Mouse (Mus musculus): Measurements from ENCODE around the gene Adcy2. TPM values are rescaled to one million over a fixed set of nuclear protein-coding genes. Genes with fewer than 3 reads are reported as not detected.

Gene Adcy2
- total RNA-seq, 1 experiment from 2014 or later: 0.52 TPM

DNA sequence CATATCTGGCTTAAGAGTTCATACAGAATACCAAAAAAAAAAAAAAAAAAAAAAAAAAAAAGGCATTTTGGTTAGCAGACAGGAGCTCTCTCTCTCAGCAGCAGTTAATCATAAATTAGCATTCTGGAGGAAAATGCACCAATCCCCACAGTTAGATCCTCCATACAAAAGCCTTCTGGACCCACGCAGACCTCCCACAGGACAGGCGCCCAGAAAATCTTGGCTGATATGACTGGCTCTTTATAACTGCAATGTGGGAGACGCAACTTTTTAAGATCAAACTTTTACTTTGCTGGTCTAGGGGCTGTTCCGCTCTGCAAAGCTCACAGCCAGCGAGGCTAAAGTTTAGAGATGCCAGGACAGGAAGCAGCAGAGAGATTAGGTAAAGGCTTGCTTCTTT, 37.8 kb downstream of the Adcy2 start:
- no peak for DNase-seq

DNA sequence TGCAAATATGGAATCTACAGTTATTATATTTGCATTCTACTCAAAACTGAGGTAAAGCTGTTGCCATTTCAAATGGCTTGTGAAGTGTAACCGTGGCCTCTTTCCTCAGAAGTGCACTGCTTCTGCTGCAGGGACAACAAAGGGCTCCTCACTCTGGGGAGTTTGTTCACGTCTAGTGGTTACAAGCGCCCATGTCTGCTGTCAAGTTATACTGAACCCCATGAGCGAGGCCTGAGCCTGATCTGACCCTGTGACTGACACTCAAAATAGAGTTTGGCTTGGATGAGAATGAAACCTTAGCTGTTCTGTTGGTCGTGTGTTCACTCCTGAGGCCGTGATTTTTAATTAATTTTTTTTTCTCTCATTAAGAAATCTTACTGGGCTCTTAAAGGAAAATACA, 38.8 kb downstream of the Adcy2 start:
- no peak for DNase-seq

DNA sequence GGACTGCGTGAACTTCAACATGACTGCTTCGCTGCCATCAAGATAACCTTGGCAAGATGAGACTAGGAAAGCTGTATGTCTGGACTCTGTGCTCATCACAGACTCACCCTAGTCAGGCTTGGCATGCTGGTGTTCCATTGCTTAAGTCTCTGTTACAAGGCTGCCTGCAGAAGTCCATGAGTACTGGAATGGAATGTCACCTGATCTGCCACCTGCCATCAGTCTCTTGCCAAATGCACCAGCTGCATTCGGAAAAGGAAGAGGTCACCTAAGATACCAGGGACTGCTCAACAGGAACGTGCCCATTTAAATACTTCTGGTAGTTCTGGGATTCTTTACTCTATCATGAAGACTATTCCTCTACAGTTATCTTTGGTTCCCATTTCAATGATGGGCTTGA, 39.9 kb downstream of the Adcy2 start:
- DNase-seq: no peak

DNA sequence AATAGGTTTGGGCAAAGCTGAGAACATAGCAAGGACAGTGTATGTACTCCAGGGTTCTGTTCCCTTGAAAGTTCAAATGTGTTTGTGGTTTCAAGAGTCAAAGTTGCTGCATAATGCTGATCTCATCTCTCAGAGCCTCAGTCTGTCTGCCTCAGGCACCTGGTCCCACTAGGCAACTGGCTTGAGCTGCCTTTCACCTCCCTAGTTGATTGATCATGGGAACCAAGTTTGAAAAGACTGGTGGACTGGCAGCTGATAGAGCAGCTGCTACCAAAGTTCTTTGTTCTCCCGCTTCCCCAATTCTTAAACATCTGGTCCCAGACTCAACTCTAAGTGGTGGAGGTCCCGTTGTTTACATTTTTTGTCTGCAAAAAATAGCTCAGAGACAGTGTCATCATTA, 56.6 kb downstream of the Adcy2 start:
- DNase-seq: no peak

DNA sequence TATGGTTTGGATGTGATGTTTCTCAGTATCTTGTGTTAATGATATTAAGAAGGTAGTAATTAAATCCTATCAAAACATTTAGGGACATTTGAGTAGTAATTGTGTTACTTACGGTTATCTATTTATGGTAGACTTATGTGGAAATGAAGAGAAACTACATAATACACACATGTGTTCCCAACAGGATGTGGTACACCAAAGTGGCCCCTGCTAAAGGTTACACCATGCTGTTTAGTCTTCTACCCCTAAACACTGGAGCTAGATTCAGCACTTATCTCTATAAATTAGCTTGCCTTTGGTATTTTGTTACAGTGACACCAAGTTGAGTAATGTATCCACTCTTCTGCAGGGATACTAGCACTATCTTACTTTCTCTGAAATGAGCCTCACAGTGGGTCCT, 57.9 kb downstream of the Adcy2 start:
- DNase-seq: no peak

DNA sequence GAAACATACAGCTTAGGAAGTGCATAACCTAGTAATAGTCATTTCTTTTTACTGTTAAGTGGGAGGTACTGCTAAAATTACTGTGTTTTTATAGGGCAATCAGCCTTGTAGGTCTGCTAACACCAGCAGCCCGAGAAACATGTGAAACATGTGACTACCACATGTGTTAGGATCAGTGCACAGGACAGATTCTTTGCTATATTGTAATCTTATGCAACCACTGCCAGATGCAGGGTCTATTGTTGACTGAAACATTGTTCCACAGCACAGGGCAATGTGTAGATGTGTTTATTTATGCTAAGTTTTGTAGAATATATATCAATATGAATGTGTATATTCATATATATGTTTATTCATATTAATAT, 67.1 kb downstream of the Adcy2 start:
- DNase-seq: no peak

DNA sequence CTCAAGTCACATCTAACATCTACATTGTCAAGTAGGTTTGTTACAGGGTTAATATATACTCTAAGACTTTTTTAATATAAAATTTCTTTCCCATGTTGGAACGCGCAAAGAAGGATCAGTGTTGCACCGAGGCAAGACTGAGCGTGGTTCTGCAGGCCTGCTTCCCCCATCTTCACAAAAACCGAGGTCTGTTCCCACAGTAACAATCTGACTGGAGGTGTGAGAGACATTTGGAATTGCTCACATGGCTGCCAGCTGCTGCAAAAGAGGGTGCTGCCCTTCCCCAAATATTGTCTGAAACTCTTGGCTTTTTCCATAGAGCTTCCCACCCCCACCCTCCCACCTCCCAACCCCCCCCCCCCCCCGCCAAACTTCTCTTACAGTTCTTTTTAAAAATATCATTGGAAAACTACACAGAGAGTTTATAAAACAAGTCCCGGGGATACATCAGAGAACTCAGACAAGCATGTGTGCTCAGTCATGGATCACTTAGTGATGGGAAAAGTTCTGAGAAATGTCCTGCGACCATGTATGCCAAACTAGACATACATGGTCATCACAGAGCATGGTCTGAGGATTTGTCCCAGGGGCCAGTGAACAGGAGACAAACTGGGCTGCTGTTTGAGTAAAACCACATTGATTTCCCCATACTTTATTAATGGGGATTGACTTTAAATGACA, 67.6 kb downstream of the Adcy2 start:
- DNase-seq: no peak

DNA sequence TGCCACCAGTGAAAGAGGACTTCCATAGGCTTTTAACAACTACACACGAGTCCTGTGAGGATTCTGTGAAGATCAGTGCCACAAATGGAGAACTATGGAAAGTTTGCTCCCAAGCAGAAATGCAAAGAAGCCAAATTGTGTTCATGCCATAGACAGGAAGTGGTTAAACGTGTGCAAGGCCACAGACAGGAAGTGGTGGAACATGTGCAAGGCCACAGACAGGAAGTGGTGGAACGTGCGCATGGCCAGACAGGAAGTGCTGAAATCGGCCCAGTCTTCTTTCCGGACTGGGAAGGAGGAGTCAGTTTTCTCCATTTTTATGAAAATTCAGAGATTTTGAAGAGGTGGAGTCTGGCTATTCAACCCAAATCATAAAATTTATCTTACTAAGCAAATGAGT, 70.9 kb downstream of the Adcy2 start:
- DNase-seq: no peak

DNA sequence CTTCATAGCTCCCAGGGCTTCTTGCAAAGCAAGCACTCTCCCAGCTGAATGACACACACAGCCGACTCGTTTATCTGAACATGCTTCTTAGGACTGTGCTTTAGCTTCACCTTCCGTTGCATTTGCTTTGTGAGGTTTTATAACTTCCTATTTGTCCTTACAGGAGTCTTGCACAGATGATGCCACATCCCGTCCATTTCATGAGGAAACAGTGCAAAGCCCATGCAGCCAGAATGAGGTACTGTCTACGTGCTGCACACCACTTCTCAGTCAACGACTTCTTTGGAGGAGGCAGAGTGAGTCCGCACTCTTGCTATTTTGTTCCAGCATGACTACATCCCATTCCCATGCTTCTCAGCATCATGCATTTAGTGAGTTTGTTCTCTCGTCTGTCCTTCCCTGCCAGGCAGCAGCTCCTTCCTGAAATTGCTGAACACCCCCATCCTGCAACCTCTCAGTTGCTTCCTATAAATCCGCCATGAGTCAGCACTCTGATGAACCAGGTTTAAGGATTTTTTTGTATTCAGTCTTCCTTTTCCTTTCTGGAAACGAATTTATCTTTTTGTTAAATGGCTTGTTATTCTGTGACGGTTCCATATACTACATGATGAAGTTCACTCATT, 85.6 kb downstream of the Adcy2 start:
- DNase-seq: no peak

DNA sequence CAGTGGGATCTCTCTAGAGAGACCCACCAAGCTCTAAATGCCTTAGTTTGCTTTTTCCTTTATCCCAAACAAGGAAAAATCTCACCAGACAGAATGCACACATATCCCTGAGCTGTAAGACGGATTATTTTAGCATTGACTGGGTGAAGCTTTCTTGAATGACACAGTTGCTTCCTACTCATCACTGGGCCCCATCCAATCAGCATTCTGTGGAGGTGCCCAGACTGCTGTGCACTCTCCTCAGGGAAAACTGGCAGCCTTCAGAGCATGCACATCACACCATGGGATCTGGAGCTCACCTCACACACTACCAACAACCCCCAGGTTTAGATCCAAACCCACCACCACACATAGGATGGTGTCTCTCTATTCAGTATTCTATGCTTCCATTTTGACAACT, 92.7 kb downstream of the Adcy2 start:
- DNase-seq: no peak

DNA sequence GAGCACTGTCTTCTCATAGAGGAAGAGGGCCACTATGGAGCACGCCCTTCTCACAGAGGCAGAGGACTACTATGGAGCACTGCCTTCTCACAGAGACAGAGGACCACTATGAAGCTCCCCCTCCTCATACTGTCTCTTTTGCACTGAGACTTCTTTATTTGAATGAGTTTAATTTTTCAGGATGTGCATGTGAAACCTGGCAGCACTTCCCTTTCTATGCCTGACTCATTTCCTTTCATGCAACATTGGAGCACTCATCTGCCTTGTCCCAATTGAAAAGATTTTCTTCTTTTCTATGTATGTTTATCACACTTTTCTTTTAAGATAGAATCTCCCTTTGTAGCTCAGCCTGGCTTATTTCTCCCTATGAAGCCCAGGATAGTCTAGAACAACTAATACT, 96.6 kb downstream of the Adcy2 start:
- DNase-seq: no peak

DNA sequence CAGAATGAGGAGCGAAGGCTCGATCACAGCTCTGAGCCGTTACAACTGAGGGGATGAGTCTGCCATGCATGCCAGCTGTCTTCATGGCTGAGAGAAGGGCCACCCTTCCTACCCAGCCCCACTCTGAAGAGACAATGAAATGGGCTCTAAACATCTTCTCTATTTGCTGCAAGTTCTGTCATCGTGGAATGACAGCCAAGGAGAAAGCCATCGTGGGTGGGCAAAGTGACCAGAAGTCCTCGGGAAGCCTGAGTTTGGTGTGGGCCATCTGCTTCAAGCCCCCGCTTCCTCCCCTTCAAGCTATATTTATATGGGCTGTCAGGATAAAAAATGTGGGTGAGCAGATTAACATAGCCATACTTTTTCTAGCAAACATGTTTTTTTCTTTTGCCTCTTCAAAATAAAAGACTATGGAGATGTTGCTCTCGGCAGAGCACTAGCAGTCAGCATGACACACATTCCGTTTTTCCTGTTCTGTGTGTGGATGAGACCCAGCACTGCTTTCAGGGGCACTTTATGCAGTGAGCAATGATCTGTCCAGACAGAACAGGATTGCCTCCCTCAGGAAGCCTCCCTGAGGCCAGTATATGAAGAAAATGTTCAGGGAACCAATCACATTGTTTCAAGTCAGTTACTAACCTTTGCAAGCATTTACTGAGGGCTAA, 109.3 kb downstream of the Adcy2 start:
- DNase-seq: no peak

DNA sequence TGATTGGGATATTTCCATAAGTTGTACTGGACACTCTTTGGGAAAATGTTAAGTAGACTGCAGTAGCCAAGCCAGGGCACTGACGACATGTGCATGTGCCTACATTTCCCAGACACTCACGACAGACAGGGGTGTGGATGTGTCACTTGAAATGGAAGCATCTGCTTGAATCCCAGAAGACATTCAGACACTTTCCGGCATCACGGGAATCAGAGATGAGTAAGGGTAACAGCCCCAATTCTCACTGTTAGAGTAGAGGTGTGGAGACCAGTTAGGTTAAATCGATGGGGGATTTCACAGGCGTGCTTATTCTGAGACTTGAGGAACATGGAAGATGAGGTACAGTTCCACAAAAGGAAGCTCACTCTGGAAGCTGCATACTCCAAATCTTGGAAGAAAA, 130.6 kb downstream of the Adcy2 start:
- DNase-seq: no peak

DNA sequence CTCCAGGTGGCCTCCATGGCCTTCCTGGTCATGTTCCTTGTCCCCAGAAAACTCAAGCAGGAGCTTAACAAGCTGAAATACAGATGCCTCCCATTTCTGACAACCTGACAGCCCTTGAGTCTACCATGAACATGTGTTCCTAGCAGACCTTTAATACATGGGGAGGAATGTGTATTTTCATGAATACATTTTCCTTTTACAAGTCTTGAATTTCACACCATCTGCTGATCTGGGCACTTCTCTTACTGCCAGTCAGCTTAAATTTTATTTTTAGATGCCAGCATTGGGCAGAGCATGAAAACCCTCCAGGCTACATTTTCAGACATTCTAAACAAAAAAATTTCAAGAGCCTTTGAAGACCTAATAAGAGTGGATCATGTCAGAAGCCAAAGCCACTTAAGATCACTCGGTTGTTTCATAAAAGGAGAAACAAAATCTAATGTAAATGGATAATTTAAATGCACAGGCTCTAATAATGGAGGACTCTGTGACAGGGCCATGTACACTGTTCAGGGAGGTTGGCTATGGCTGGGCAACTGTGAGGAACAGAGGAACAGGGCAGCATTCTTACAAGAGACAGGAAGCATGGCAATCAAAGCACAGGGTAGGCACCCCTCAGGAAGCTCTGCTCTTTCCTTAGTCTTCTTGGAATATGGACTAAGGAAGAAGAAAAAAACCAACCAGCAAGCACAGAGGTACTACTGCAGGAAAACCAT, 131.2 kb downstream of the Adcy2 start:
- no peak for DNase-seq

DNA sequence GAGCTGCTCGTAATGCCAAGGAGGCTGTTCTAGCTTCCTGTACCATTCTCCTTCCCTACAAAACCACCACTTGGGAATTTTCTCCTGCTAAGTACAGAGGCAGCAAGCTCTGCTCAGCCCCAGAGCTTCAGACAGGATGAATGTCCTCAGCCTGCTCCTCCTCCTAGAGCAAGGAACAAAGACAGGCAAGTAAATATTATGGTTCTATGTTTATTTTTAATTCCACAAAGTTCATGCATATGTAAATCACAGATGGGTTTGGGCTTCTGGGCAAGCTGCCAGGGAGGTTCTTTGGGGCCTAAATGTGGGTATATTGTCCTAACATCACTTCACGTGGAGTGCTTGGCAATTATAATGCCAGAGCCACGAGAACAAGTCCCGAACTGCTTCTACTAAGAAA, 139.3 kb downstream of the Adcy2 start:
- no peak for DNase-seq

DNA sequence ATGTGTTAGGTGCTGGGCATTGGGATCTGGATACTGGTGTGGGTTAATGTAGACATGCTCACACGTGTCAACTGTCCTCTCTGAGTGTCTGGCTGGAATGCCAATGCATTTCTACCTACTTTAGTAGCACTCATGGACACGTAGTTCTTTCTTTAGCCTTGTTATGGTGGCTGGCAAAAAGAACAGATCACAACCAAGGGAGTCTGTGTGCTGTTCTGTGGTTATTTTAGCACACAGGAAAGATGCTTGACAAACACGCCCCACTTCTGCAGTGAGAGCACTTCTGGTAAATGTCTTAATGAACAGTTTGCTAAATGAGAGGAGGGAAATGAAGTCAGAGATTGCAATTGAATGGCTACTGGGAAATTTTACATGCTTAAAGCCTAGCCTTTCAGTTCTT, 151.1 kb downstream of the Adcy2 start:
- no peak for DNase-seq

DNA sequence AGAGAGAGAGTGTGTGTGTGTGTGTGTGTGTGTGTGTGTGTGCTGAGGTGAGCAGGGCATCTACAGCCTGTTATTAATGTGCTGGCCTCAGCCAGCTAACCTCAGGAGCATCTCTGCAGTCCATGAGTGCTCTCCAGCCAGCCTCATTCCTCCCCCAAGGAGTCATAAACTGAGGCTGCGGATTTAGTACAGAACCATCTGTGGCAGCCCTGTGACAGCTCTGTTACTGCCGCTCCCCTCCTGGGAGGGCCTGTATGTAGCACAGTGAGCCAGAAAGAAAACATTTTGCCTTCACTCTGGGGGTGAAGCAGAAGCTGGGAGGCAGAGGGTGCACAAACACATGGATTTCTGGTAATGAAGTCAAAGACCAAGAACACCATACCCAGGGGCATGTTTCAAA, 159.8 kb downstream of the Adcy2 start:
- no peak for DNase-seq

DNA sequence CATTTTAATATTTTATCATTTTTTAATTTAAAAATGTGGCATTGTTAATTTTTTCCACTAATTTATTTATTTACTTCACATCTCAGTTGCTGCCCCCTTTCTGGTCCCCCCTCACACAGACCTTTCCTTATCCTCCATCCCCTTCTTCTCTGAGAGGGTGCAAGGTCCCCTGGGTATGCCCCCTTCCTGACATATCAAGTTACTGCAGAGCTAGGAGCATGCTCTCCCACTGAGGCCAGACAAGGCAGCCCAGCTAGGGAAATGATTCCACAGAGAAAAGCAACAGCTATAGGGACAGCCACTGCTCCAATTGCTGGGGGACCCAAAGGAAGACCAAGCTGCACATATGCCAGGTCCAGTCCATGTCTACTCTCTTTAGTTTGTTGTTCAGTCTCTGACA, 163.2 kb downstream of the Adcy2 start:
- DNase-seq: no peak

DNA sequence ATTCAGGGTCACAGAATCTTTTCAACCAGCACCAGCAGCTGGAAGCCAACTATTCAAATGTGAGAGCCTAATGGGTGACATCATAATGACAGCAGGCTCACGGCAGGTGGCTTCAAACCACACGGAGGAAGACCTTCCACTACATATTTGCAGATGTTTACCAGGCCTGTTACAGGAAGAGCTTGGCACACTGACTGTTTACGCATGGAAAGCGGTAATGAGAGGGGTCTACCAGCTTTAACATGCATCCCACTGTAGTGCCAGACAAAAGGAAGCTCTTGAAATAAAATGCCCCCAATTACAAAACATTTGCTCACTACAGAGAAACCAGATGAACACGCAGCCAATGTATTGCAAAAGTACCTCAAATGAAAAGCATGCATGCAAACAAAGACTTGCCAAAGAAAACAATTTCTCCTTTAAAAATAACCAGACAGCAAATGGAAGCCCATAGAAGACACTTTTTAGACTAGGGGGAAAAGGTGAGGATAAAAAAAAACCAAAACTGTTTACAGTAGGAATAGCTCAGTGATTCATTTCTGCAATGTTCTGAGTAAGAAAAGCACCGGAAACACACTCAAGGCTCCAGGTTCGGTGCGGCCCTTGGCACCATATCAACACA, 163.8 kb downstream of the Adcy2 start:
- DNase-seq: no peak

DNA sequence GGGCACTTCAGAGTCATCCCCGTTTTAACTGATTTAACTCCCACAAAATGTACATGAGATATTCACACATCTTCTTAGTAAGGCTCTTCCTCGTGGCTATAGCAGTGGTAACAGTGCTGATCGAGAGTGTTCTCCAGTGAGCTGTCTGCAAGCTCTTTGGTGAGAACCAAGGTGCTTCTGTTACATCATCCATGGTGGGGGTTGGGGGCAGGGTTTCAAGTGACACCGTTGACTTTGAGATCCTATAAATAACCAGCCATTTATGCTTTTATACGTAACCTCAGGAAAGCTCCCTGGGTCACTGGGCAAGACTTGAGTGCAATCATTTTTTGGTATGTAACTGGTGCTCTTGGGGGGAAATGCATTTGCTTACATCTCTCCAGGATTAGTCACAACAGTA, 167.2 kb downstream of the Adcy2 start:
- no peak for DNase-seq

DNA sequence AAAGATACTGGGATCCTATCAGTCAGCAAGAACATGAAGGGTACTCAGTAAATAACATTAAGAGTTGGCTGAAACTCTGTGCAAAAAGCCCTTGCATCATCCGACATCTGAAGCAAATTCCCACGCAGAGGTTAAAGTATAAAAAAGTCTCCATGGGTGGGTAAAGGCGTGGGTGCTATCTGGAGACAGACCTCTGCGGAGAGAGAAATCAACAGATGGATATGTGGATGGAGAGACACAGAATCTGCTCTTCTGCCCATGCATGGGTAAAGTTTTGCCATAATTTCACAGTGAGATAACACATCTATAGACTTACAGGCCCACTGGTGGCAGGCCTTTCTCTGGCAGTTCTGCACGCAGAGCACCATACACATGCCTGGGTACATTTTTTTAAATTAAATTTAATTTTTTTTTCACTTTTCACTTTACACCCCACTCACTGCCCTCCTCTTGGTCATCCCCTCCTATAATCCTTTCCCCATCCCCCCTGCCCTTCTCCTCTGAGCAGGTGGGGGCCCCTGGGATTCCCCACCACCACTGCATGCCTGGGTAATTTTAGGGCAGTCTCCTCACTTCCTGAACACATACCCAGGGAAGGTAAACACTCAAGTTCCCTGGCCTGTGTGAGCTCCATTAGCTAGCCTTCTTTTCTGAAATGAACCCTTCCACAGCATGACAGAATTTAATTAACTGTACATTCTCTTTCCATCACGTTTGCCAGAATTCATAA, 169.1 kb downstream of the Adcy2 start:
- no peak for DNase-seq

DNA sequence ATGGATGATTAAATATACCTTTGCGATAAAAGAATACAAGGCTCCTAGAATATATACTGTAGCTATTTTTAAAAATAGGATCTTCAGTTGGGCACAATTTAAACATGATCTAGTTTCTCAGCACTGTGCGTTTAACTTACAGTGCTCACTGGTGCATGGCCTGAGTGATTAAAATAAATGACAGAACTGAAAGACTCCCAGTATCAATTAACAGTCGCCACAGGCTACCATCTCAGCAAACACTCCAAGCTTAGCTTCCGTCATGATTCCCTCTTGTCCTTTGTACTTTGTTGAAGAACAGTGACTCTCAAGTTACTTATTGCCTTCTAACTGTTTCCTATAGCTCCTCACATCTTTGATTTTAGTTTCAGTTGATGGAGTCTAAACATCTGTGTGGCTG, 170.9 kb downstream of the Adcy2 start:
- DNase-seq: no peak
